Mouse (Mus musculus) splenic B cell, adult 2 months (primary cell): ENCODE data around the gene Washc3.

Experiments used
- DNase-seq: peaks from one replicate; pipeline ENCODE4 v3.0.0-alpha.2; 2011; ENCODE audit warnings: low read depth, low spot score
- H3K27me3 ChIP-seq: 2 replicates; pipeline ENCODE4 v1.6.1; 2012; ENCODE audit warnings: mild to moderate bottlenecking, low read length, moderate library complexity, mixed read lengths; ENCODE audit not compliant: control insufficient read depth, poor library complexity, insufficient read depth, severe bottlenecking
- H3K36me3 ChIP-seq: 2 replicates; pipeline ENCODE4 v1.6.1; 2012; ENCODE audit warnings: mild to moderate bottlenecking, low read length, moderate library complexity, mixed read lengths; ENCODE audit not compliant: control insufficient read depth, poor library complexity, insufficient read depth, severe bottlenecking

The Washc3 gene

DNA sequence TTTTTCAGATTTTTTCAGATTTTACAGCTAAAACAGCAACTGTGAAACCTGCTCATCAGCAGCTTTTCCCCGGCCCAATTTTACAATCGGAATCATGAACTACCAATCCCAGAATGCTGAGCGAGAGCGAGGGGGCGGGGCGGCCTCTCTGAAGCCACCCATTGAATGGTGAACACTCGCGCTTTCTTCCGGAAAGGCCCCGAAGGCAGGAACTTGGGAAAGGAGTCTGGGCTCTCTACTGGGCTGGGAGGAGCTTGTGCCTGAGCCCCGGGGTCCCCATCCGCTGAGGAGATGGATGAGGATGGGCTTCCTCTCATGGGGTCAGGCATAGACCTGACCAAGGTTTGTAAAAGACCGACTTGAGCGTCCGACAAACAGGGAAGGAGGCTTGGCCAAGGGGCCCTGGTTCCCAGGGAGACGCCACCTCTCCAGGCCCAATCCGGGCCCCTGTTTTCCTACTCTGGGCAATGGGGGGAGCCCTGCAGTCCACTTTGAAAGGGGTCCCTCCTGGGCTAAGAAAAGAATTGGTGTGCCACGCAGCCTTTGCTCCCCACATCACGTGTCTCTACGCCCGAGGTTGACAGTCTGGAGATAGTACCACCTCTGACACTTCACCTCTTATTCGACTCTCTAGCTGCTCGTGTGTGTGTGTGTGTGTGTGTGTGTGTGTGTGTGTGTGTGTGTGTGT, at the start of gene Washc3:
Washc3 (plus strand) TSS at position 143 of the 688 bp plus-strand sequence.
- DNase-seq: peak; percentile 81
- H3K36me3 ChIP-seq: 0 out of 2 replicates have a peak, but pooled peaks cover 2% of the 10 kb centered on the region

DNA sequence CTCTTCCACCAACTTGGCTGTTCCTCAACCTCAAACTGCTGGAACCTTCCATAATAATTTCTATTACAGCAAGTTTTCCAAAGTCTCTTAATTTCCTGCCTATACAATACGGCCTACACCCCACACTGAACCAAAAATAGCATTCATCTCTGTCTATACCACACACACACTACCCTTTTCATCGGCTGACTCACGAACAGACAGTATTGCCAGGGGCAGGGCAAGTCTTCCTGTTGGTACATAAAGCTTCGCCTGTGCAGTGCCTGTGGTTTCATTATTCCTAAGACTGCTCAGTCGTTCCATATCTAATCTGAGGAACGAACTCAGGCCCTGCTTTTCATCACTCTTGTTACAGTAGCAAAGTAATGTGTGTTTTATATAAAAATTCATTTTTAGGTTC, 49.2 kb upstream of the Washc3 start:
- DNase-seq: no peak
- peaks cover 2% of the 10 kb centered on the region; the same call in 1 of the 2 replicates for H3K36me3 ChIP-seq
- H3K27me3 ChIP-seq: no peaks in the 10 kb centered on the region

More for the DNA sequence above, at the start of gene Washc3:
- H3K27me3 ChIP-seq: no peaks in the 10 kb centered on the region

DNA sequence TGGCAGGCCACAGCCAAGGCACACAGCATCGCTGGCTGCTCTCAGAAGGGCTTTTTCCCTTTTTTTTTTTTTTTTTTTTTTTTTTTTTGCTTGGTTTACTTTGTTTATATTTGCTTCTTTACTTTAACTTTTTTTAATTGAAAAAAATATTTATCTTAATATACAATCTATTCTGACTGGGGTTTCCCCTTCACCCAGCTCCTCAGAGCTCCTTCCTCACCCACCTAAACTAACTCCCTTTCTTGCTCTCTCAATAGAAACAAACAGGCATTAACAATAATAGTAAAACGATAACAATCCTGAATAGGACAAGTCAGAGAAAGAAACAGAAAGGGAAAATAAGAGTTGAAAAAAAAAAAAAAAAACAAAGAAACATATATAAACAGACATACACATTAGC, 38.8 kb upstream of the Washc3 start:
- Histone ChIP-seq H3K36me3 (0 out of 2 replicates have a peak, but pooled peaks cover 2% of the 10 kb centered on the region), H3K27me3 (no peaks in the 10 kb centered on the region)
- no peak for DNase-seq

DNA sequence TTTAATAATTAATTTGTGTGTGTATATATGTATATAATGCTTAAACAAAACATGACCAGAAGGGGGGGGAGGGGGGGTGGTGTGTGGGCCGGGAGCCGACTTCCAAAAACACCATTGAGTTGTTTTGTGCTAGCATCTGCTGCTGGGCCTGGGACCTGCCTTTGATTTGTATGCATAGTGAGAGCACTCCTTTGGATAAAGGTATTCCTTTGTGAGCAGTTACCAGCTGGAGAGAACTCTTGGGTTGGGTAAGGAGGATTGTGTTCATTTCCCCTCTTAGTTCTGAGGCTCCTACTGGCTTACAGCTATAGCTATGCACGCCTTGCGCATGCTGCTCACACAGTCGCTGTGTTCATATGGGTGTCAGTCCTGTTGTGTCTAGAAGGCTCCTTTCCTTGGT, 38.2 kb upstream of the Washc3 start:
- Histone ChIP-seq H3K36me3 (0 out of 2 replicates have a peak, but pooled peaks cover 2% of the 10 kb centered on the region), H3K27me3 (no peaks in the 10 kb centered on the region)
- no peak for DNase-seq

DNA sequence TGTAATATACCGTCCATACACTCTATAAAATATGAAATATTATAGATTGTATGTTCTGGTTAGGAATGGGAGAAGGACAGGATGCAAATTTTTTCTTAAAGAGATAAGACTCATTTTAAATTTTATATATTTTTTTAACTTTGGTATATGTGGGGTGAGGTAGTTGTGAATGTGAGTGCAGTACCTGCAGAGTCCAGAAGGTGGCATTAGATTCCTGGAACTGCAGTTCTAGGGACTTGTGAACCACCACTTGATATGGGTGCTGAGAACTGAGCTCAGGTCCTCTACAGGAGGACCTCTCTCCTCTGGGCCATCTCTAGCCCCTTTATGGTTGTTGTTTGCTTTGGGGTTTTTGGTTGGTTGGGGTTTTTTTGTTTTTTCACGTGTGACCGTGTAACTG, 34.7 kb upstream of the Washc3 start:
- Histone ChIP-seq H3K27me3 (no peaks in the 10 kb centered on the region), H3K36me3 (no peaks in the 10 kb centered on the region)
- DNase-seq: peak; percentile 34

DNA sequence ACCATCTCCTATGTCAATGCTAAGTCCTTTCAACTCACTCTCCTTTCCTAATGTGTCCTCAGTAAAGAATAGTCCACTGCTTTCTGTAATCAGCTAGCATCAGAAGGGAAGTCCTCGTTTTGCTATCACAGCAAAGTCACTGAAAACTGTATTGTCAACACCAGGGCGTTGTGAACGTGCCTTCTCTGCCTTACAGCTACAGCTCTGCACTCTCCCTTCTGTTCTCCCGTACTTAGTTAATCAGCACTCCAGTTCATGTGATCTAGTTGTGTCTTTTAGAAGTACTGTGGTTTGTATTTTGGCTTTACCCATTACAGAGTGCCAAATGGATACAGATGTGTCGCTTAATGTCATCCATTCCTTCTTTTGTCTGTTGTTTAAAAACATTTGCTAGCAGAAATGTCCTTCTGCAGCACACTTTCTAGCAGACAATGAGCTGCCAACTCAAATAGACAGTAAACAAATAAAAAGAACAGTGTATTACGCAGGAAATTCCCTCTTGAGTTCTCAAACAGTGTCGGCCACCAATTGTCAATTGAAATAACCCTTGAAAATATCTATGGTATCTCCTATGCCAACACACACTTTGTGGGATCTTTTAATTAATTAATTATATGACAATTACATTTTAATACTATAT, 33.3 kb upstream of the Washc3 start:
- Histone ChIP-seq H3K36me3 (0 out of 2 replicates have a peak, but pooled peaks cover 1% of the 10 kb centered on the region), H3K27me3 (no peaks in the 10 kb centered on the region)
- no peak for DNase-seq

DNA sequence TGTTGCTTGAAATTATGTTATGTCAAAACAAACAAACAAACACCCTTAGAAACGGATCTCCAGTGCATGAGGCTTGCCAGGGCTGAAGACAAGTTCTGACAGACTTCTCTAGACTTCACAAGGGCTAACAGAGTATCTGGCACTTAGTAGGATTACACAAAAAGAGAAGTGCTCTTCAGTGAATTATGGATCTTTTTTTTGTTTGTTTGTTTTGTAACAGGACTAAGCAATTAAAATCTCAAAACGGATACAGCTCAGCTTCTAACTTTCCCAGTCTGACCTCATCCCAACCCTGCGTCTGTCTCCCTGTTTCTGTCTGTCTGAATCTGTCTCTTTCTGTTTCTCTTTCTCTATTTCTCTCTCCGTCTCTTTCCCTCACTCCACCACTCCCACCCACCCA, 352 bp upstream of the Washc3 start:
- Histone ChIP-seq H3K36me3 (0 out of 2 replicates have a peak, but pooled peaks cover 2% of the 10 kb centered on the region), H3K27me3 (no peaks in the 10 kb centered on the region)
- no peak for DNase-seq

DNA sequence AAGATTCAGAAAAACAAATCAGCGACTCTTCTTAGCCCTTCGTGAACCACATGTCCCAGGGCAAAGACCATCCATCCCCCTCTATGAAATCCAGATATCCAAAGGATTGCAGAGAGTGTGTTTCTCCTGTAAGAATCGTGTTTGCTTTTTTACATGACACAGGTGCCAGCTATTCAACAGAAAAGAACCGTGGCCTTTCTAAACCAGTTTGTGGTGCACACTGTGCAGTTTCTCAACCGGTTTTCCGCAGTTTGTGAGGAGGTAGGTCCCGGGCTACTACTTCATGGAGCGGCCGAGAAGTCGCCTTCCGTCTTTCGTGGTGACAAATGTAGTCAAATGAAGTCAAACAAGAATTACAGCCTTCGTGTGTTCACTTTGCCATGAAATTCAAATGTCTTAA, 757 bp downstream of the Washc3 start:
- Histone ChIP-seq H3K27me3 (no peaks in the 10 kb centered on the region), H3K36me3 (0 out of 2 replicates have a peak, but pooled peaks cover 2% of the 10 kb centered on the region)
- no peak for DNase-seq

DNA sequence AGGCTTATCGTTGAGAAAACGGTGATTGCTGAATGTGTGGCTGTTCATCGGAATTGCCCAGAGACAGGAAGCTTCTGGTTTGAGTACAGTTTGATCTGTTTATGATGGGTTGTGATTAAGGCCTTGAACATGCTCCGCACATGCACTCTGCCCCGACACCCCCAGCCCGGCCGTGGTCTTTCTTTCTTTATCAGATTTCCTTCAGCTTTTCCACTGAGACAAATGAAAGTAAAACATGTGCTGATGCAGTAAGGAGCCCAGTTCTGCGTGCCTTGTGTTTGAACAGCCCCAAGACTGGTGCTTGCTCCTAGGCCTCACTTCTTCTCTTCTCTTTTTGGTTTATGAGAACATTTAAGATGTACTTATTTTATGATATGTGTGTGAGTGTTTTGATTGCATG, 1.7 kb downstream of the Washc3 start:
- 0 out of 2 replicates have a peak, but pooled peaks cover 2% of the 10 kb centered on the region for H3K36me3 ChIP-seq
- no peak for DNase-seq
- no peaks in the 10 kb centered on the region for H3K27me3 ChIP-seq

DNA sequence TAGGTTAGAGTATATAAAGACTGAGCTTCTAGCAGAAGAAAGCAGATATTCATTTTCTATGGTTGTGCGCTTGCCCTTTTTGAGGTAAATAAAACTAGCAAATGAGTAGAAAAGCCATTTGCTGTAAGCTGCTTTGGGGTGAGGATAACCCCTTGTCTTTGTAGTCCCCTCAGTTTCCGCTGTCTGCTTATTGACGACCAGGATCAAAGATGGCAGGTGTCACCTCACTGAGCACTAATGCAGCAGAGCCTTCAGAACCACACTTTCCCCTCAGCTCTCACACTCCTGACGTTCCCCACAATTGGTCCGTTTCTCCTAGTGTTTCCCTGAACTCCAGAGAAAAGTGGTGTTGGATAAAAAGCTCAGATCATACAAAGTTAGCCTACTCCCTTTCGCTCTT, 2.3 kb downstream of the Washc3 start:
- H3K27me3 ChIP-seq: no peaks in the 10 kb centered on the region
- no peak for DNase-seq
- H3K36me3 ChIP-seq: 0 out of 2 replicates have a peak, but pooled peaks cover 2% of the 10 kb centered on the region

DNA sequence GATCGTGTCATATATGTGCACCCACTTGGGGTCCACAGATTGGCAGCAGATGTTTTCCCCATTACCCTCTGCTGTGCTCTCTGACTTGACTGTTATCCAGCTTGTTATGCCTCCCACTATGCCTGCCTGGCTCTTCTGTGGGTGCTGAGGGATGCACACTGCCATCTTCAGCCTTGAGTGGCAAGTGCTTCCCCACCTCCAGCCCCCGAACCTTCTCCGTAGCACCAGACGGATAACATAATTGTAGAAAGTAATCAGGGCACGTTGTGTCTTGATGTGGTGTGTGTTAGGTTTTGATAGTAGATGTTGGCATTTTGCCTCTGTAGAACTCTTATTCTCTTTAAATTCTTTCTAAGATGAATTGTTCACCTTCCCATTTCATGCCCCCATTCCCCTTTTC, 11.8 kb downstream of the Washc3 start:
- no peak for DNase-seq
- Histone ChIP-seq H3K36me3 (no peaks in the 10 kb centered on the region), H3K27me3 (no peaks in the 10 kb centered on the region)

DNA sequence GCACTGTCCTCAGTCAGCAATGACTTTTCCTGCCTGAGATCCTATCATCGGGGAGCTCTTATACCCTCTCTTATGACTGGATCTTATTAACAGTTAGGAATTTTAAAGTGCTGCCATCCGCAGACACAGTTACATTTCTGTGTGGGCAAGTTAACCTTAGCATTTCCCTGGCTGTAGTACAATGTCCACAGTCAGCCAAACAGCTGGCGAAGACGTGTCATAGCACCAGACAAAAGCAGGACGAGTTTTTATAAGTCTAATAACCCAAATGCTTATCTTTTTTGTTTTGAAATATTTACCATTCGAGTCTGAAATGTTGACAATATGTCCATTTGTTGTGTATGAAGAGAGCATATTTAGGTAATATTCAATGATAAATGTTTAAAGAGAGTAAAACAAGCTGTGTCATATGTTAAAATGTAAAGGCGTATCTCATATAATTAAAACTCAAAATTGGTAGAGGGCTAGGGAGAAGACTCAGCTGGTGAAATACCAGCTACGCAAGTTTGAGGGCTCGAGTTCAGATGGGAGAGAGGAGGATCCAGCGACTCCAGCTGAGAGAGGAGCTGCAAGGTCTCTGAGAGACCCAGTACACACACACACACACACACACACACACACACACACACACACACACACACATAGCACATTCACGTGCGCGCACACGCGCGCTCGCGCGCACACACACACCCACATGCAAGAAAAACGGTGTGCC, 14.1 kb downstream of the Washc3 start:
- Histone ChIP-seq H3K27me3 (no peaks in the 10 kb centered on the region), H3K36me3 (peaks cover 3% of the 10 kb centered on the region; the same call in 1 of the 2 replicates)
- DNase-seq: no peak

DNA sequence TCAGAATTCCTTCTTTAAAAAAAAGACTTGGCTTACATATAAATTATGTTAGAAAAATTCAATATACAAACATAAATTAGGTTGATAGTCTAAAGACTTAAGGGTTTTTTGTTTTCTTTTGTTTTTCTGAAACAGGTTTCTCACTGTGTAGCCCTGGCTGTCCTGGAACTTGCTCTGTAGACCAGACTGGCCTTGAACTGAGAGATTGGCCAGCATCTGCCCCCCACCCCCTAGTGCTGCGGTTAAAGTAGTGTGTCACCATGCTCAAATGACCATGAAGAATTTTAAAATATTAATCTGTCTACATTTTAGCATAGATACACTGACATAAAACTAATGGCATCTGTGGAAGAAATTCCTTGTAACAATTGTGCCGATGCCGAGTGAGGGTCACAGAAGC, 17.3 kb downstream of the Washc3 start:
- H3K36me3 ChIP-seq: peaks cover 13% of the 10 kb centered on the region
- DNase-seq: no peak
- H3K27me3 ChIP-seq: no peaks in the 10 kb centered on the region

DNA sequence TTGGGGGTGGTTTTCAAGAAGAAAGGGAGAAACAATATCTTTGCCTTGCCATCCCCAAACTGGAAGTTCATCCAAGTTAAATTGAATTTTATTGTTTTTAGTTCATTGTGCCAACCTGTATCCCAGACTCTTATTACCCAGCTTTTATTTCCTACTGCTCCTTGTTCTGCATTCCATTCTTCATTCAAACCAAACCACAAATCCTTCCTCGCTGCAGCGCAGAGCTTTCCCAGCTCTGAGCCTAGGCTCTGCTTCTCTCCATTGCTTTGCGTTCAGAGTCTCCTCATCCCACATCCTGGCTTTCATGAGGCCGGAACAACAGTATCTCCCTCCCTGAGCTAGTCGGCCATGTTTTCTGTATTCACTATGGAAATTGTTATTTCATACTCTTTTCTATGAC, 20.8 kb downstream of the Washc3 start:
- peaks cover 13% of the 10 kb centered on the region for H3K36me3 ChIP-seq
- no peaks in the 10 kb centered on the region for H3K27me3 ChIP-seq
- DNase-seq: no peak

DNA sequence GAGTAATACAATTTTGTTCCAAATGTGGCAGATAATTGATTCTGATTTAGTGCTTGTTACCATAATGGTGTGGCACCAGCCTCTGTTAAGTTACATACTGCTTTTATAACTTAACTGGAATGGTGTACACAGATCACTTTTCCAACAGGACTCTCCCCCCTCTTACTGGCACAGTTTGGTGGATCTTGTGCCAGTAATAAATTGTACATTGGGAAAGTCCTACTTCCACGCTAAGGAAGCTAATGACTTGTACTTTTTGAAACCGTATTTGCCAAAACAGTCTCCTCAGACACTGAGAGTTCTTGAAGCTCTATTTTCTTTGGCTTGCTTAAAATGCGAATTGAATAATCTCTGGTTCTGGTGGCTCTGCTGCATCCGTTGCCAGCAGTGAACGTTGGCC, 24.5 kb downstream of the Washc3 start:
- H3K27me3 ChIP-seq: no peaks in the 10 kb centered on the region
- peaks cover 9% of the 10 kb centered on the region for H3K36me3 ChIP-seq
- DNase-seq: no peak
